Mouse (Mus musculus) Muller cell, postnatal 12 days (primary cell): ENCODE measurements around the gene Olfr1164.

ENCODE experiments used
- DNase-seq: peaks from one replicate; pipeline ENCODE4 v3.0.0-alpha.2; 2015; ENCODE audit errors: inconsistent ontology term

Olfr1164 gene

DNA sequence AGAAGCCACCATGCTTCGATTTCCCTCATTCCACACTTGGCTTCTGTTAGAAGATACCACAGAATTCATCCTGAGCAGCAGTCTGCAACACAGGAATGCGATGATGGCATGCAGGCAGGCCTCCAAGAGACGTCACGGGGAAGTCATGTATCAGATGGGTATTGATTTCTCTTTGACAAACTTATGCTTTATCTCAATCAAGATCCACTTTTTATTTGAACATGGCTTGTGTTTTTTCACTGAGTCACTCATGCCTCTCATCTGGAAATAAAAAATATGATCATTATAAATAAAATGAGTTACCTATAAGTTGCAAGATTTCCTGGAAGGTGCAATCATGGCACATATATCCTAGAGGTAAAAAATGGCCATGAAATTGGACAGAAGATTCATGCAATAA lies at the start of gene Olfr1164:
TSS of gene Olfr1164 (minus strand) at position 101 of the 400 bp plus-strand sequence.
- DNase-seq = peak; percentile 12

DNA sequence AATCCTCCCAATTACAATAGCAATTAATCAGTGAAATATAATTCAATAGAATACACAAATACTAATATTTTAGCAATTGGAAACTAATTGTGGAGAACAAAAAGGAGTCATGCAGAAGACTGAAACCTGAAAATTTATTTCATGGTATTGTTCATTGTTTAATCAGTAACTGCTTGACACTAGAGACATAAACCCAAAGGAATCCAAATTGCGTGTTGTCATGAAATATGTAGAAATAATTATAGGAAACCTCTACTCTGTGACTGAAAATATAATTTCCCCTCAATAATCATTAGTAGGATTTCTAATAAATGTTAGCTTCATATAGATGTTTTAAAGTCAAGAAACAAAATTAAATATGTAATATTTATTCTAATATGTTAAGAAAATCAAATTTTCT lies 34.4 kb upstream of the Olfr1164 start, which contains the start of gene Olfr1166:
TSS of gene Olfr1166 (minus strand) at position 101 of the 400 bp plus-strand sequence.
- no peak for DNase-seq

DNA sequence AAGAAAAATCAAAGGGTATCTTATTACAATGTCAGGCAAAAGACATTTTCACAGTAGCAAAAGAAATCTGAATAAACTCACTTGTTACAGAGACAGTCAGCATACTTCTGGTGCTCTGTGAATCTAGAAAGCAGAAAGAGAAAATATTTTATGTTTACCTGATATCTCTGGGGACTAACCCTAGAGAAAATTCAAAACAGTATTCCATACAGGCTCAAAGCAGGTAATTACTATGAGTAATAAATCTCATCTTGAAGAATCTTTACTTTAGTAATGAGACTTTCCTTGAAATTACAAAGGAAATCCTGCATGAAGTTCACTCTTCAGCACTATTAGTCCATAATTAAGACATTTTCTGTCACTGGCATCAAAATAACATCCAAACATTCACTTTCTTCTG lies 22.0 kb downstream of the Olfr1164 start, which contains the start of gene Olfr1163:
TSS of gene Olfr1163 (minus strand) at position 101 of the 400 bp plus-strand sequence.
- DNase-seq = no peak

GRCm38 (mm10) chr2:88063587-88063986 lies 30.2 kb downstream of the Olfr1164 start:
- DNase-seq = no peak

DNA sequence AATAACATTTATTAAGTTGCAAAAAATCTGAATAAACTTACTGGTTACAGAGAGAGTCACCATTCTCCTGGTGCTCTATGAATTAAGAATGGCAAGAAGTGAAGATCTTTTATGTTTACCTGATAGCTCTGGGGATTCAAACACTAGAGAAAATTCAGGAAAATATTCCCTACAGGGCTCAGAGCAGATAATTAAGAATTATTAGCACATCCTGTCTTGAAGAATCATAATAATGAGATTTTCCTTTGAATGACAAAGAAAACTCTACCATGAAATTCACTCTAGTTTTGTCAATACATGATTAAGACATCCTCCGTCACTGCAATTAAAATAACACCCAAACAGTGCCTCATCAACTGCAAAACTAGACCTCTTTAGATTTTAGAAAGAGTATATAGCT lies 42.7 kb downstream of the Olfr1164 start, which contains the start of gene Olfr1162:
TSS of gene Olfr1162 (minus strand) at position 101 of the 400 bp plus-strand sequence.
- no peak for DNase-seq
